Mouse (Mus musculus): ENCODE results near the gene Mitf.

- TF ChIP-seq CTCF (IDR thresholded peaks at IDR 0.05; ENCODE audit: low read depth) (no peak), EP300 (optimal IDR thresholded peaks at IDR 0.05) (no peak)
Measured at GRCm38 (mm10) chr6:97837711-97838110, 30.9 kb downstream of the Mitf start.
